Mouse (Mus musculus) Muller cell, postnatal 12 days (primary cell): Measurements from ENCODE around the gene Clcn2.

Source experiments
- DNase-seq: peaks from one replicate; pipeline ENCODE4 v3.0.0-alpha.2; 2015; ENCODE audit errors: inconsistent ontology term

The Clcn2 gene

DNA sequence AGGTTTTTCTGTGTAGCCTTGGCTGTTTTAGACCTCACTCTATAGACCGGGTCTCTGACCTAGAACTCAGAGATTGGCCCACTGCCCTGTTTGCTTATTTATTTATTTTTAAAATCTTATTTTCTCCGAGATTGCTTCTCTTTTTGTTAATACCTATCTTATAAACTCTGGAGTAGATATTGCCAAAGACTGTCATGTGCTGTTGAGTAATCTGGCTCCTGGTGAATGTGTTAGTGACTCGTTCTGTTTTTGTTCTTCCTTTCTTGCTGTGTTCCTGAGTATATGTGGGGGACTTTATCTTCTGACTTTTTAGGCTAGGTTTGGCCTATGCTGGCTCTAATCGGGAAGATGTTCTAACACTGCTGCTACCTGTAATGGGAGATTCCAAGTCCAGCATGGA, 59.9 kb downstream of the Clcn2 start:
- no peak for DNase-seq

DNA sequence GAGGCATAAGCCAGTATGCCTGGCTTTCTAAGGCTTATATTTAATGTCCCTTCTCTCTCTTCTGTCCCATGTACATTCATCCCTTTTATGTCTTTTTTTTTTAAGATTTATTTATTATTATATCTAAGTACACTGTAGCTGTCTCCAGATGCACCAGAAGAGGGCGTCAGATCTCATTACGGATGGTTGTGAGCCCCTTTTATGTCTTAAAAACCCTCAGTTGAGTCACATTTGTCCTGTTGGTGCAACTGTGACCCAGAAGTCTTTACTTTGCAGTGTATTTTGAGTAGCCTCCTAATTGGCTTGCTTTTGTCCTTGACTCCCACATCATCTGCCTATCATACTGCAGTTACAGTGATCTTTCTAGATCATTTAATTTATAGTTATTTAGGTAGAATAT, 64.2 kb downstream of the Clcn2 start:
- DNase-seq = no peak
